Mouse (Mus musculus) limb, embryonic 15.5 days (tissue): ENCODE data around the gene Pigm. TPM values are rescaled to one million over a fixed set of nuclear protein-coding genes. Genes with fewer than 3 reads are reported as not detected.

Source experiments
- ATAC-seq: fragments of 200-750 bp; cut with Nextera tagmentation; 2 replicates; pipeline ENCODE4 v1.8.0; 2017; ENCODE audit warnings: low read depth, moderate TSS enrichment; ENCODE audit not compliant: insufficient number of reproducible peaks, low FRiP score, low TSS enrichment
- H3K27ac ChIP-seq: fragments of 300-500 bp; sonication (generic); 2 replicates; pipeline ENCODE4 v1.5.1; 2015; ENCODE audit warnings: moderate library complexity, mild to moderate bottlenecking, inconsistent platforms
- H3K27me3 ChIP-seq: fragments of 300-500 bp; sonication (generic); 2 replicates; pipeline ENCODE4 v1.6.1; 2015; ENCODE audit warnings: inconsistent platforms
- H3K36me3 ChIP-seq: fragments of 300-500 bp; sonication (generic); 2 replicates; pipeline ENCODE4 v1.6.1; 2015; ENCODE audit warnings: inconsistent platforms
- H3K4me1 ChIP-seq: fragments of 300-500 bp; sonication (generic); 2 replicates; pipeline ENCODE4 v1.6.1; 2015; ENCODE audit warnings: inconsistent platforms
- H3K4me2 ChIP-seq: fragments of 300-500 bp; sonication (generic); 2 replicates; pipeline ENCODE4 v1.6.1; 2015; ENCODE audit warnings: mild to moderate bottlenecking, inconsistent platforms
- H3K4me3 ChIP-seq: fragments of 300-500 bp; sonication (generic); 2 replicates; pipeline ENCODE4 v1.5.1; 2015; ENCODE audit warnings: mild to moderate bottlenecking, inconsistent platforms
- H3K9ac ChIP-seq: fragments of 300-500 bp; sonication (generic); 2 replicates; pipeline ENCODE4 v1.6.1; 2015; ENCODE audit warnings: inconsistent platforms
- H3K9me3 ChIP-seq: fragments of 300-500 bp; sonication (generic); 2 replicates; pipeline ENCODE4 v1.6.1; 2016; ENCODE audit warnings: inconsistent platforms
- WGBS: fragments of 180-500 bp; shearing (Covaris S2); methylation state at CpG from one replicate; pipeline ENCODE4 v1.1.7; 2015; 5-methylcytosine and 5-hydroxymethylcytosine counted together
- polyA plus RNA-seq: library from polyadenylated mRNA; unstranded; fragments of >200 nt; fragmentation: Nextera tagmentation; extraction: Ambion mirVana; gene quantifications from 2 replicates; pipeline ENCODE4 v1.2.1, GENCODE M21; 2015

Gene Pigm
- 4.9 and 5.2 TPM in 2 replicates for polyA plus RNA-seq

DNA sequence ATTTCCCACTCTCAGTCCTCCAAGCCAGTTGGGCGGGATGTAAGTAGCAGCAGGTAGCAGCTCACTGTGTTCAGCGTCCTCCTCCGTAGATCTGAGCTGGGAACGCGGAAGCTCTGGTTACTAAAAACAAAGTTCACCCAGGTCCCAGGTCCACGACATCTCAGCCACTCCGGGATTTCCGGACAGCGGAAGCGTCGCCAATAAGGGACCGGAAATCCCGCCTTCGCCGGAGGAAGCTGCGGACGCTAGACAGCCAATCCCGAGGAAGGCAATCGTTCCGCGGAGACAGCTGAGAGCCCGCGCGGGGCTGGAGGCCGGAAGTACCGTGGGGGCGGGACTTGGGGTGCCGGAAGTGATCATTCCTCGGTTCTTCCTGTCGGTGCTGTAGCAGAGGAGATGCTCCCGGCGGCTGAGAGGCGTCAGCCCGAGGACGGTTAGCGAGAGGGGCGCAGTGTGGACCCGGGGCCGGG is at the start of gene Pigm:
Gene Pigm, plus strand, starts transcription at position 349 of the 470 bp plus-strand sequence.
- Histone ChIP-seq H3K4me2 (peak within 1 kb of the TSS; percentile 96), H3K27me3 (no peaks in the 10 kb centered on the region), H3K4me1 (peaks cover 23% of the 10 kb centered on the region), H3K9ac (peak within 1 kb of the TSS; percentile 81), H3K9me3 (no peaks in the 10 kb centered on the region), H3K27ac (peak within 1 kb of the TSS; percentile 82), H3K4me3 (peak within 1 kb of the TSS; percentile 99), H3K36me3 (peaks cover 17% of the 10 kb centered on the region)
- under 1% methylated on average over 38 of the region's 39 CpGs for WGBS
- peak; percentile 98 for ATAC-seq

DNA sequence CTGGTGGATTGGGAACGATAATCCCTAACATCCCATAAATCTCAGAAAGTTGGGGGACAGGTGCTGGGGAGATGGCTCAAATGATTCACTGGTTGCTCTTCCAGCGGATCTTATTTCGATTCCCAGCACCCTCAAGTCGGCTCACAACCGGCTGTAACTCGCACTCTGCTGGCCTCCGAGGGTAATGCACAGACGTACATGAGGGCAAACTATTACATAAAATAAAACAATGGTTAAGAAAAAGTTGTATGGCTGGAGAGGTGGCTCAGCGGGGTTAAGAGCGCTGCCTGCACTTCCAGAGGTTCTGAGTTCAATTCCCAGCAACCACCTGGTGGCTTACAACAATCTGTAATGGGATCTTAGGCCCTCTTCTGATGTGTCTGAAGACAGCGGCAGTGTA is 49.7 kb upstream of the Pigm start:
- H3K9me3 ChIP-seq: no peaks in the 10 kb centered on the region
- no peaks in the 10 kb centered on the region for H3K36me3 ChIP-seq
- no peak overlapping the region for H3K9ac ChIP-seq
- peak overlapping the region; percentile 45 for H3K4me3 ChIP-seq
- H3K4me1 ChIP-seq: peaks cover 12% of the 10 kb centered on the region
- ATAC-seq: no peak
- no peak overlapping the region for H3K27ac ChIP-seq
- peaks cover 68% of the 10 kb centered on the region for H3K27me3 ChIP-seq
- peak overlapping the region; percentile 89 for H3K4me2 ChIP-seq
- 56% methylated on average over 11 of the region's 11 CpGs for WGBS

DNA sequence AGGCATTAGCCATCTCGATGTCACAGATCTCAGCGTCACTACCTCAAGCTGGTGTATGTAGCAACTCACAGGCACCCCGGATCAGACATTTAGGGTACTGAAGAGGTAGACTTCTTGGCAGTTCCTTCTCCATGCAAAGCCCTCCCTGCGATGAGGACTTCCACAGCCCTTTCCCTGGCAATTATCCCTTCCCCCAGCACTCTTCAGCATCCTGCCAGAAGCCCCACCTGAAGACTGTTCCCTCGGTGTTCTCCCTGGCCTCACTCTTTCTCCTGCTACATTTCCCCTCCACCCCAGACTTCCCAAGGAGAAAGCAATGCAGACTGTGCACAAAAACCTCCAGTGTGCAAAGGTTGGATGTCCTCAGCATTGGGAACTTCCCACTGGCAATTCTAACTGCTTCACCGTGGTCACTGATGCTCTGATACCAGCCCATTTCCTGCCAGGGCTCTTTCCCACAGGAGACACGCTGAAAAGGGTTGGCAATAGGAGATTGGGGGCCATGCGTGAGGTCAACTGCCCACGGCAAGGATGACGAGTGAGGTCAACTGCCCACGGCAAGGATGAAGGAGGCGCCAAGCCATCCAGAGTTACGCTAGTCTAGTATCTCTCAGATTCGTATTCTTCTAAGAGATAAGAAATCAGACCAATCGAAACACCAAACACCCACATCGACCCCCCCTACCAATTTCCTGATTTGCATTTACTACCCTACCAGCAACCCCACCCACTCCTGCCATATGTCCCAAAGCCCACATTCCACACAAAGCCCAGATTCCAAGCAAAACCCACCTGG is 48.9 kb upstream of the Pigm start:
- H3K9ac ChIP-seq: no peak overlapping the region
- H3K4me2 ChIP-seq: no peak overlapping the region
- no peak overlapping the region for H3K4me3 ChIP-seq
- peaks cover 12% of the 10 kb centered on the region for H3K4me1 ChIP-seq
- no peaks in the 10 kb centered on the region for H3K9me3 ChIP-seq
- WGBS: 81% methylated on average over 16 of the region's 16 CpGs
- H3K27me3 ChIP-seq: peaks cover 68% of the 10 kb centered on the region
- no peak overlapping the region for H3K27ac ChIP-seq
- no peak for ATAC-seq
- no peaks in the 10 kb centered on the region for H3K36me3 ChIP-seq

DNA sequence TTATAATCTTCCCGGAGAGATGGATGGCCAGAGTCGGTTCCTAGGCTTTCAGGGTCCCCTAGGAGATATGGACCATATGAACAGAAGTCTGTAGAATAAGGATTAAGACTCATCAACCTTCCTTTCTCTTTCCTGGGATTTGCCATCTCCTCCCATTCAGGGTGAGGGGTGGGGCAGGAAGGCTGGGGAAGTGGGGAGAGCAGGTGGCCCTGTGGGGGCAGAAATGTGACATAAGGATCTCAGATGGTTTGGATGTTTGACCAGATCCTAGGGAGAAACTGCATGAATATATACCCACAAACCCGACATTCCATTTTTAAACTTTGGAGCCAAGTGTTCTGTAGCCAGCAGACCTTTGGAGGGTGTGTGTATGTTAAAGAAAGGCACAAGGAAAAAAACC is 48.3 kb upstream of the Pigm start:
- Histone ChIP-seq H3K4me1 (peaks cover 12% of the 10 kb centered on the region), H3K4me3 (no peak overlapping the region), H3K4me2 (no peak overlapping the region), H3K36me3 (no peaks in the 10 kb centered on the region), H3K27me3 (peaks cover 68% of the 10 kb centered on the region), H3K27ac (no peak overlapping the region), H3K9me3 (no peaks in the 10 kb centered on the region), H3K9ac (no peak overlapping the region)
- WGBS: 63% methylated on average over 3 of the region's 3 CpGs
- no peak for ATAC-seq

DNA sequence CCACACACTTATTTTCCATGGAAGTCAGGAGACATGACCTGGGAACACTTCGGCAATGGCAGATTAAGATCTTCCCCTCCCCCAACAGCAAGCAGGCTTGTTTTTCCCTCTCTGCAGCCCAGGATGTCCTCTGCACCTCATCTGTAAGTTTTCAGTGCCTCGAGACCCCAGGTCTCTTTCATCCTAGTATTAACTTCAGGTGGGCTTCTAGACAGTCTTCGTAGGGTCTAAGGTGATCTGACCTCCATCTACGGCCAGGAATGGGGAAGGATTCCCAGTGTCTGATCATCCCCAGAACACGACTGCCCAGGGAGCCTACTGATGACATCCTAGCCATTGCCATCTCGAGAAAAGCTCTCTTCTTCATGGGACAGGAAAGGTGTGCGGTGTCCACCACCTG is 47.9 kb upstream of the Pigm start:
- no peak overlapping the region for H3K4me3 ChIP-seq
- H3K4me1 ChIP-seq: peaks cover 12% of the 10 kb centered on the region
- no peak for ATAC-seq
- H3K9ac ChIP-seq: no peak overlapping the region
- no peaks in the 10 kb centered on the region for H3K9me3 ChIP-seq
- no peaks in the 10 kb centered on the region for H3K36me3 ChIP-seq
- peaks cover 68% of the 10 kb centered on the region for H3K27me3 ChIP-seq
- 77% methylated on average over 7 of the region's 7 CpGs for whole genome bisulfite sequencing
- H3K4me2 ChIP-seq: no peak overlapping the region
- no peak overlapping the region for H3K27ac ChIP-seq

DNA sequence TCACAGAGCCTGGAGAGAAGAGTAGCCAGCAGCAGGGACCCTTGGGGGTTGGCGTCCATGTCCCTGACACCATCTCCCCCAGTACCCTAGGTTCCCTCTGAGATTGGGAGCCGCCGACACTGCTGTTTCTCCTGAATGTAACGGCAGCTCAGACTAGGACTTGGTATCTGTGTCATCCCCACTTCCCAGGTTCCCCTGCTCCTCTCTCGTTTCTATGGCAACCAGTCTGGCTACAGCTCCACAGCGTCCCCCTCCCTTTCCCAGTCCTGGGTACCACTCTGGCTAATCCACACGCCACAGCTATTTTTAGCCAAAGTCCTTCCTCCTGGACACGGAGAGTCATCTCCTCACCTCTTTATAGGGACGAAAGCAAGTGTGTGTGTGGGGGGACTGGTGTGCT is 47.2 kb upstream of the Pigm start, which contains the start of gene Kcnj9:
Gene Kcnj9, minus strand, starts transcription at position 188 of the 400 bp plus-strand sequence.
- Histone ChIP-seq H3K4me2 (no peak within 1 kb of the TSS), H3K9me3 (no peaks in the 10 kb centered on the region), H3K4me1 (peaks cover 12% of the 10 kb centered on the region), H3K27me3 (peaks cover 74% of the 10 kb centered on the region), H3K36me3 (no peaks in the 10 kb centered on the region), H3K9ac (no peak within 1 kb of the TSS), H3K27ac (no peak within 1 kb of the TSS), H3K4me3 (no peak within 1 kb of the TSS)
- 37% methylated on average over 9 of the region's 9 CpGs for WGBS
- no peak for ATAC-seq

DNA sequence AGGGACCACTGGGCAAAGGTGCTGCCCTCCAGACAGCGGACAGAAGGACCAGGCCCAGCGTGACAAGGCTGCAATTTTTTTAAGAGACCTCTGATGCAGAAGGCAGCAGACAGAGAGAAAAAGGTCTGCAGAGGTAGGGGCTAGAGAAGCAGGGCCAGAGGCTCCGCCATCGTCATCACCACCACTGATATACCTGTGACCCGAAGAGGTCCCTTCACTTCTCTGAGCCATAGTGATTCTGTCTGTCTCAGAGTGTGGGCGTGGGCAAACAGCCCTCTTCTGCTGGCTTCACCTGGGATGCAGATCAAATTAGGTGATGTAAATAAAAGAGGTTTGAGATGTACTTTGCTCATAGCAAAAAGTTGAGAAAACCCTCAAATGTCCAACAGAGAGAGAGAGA is 46.7 kb upstream of the Pigm start:
- Histone ChIP-seq H3K9ac (no peak overlapping the region), H3K27me3 (peaks cover 74% of the 10 kb centered on the region)

DNA sequence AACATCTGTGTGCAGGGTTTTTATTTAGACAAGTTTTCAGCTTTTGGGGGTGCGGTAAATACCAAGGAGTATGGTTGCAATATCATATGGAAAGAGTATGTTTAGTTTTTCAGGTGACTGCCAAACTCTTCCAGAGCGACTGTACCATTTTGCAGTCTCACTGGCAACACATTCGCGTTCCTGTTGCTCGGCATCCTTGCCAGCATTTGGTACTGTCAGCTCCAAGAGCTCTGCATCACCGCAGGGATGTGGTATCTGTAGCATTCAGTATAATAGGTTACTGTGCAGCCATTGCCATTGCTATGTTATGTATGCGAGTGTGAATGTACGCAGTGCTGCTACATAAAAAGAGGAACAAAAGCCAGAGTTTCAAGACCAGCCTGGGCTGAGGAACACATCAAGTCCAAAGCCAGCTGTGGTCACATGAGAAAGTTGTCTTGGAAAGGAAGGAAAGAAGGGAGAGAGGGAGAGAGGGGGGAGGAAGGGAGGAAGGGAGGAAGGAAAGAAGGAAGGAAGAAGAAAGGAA is 44.9 kb upstream of the Pigm start:
- Histone ChIP-seq H3K9me3 (no peaks in the 10 kb centered on the region), H3K4me2 (no peak overlapping the region), H3K4me3 (no peak overlapping the region), H3K4me1 (peaks cover 2% of the 10 kb centered on the region), H3K9ac (no peak overlapping the region), H3K36me3 (no peaks in the 10 kb centered on the region), H3K27me3 (peaks cover 57% of the 10 kb centered on the region), H3K27ac (no peak overlapping the region)
- 76% methylated on average over 8 of the region's 8 CpGs for WGBS
- ATAC-seq: no peak

More for the DNA sequence above, 46.7 kb upstream of the Pigm start:
- no peak overlapping the region for H3K4me3 ChIP-seq
- no peaks in the 10 kb centered on the region for H3K36me3 ChIP-seq
- ATAC-seq: no peak
- WGBS: 75% methylated on average over 6 of the region's 6 CpGs
- H3K9me3 ChIP-seq: no peaks in the 10 kb centered on the region
- peaks cover 12% of the 10 kb centered on the region for H3K4me1 ChIP-seq
- no peak overlapping the region for H3K4me2 ChIP-seq
- no peak overlapping the region for H3K27ac ChIP-seq

DNA sequence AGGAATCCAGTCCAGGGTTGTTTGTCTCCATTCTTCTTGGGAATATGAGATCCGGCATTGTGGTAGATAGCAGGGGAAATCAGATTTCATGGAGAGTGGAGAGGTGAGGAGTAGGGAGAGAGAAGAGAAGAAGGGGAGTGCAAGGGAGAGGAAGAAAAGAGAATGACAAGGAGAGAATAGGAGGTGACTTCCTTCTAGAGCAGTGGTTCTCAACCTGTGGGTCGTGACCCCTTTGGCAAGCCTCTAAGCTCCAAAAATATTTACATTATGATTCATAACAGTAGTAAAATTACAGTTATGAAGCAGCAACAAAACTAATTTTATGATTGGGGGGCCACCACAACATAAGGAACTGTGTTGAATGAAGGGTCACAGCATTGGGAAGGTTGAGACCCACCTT is 43.4 kb upstream of the Pigm start:
- H3K36me3 ChIP-seq: no peaks in the 10 kb centered on the region
- H3K4me3 ChIP-seq: no peak overlapping the region
- no peak overlapping the region for H3K9ac ChIP-seq
- WGBS: 75% methylated on average over 2 of the region's 2 CpGs
- H3K27ac ChIP-seq: no peak overlapping the region
- H3K4me2 ChIP-seq: no peak overlapping the region
- ATAC-seq: no peak
- no peaks in the 10 kb centered on the region for H3K4me1 ChIP-seq
- H3K27me3 ChIP-seq: peaks cover 46% of the 10 kb centered on the region
- no peaks in the 10 kb centered on the region for H3K9me3 ChIP-seq

DNA sequence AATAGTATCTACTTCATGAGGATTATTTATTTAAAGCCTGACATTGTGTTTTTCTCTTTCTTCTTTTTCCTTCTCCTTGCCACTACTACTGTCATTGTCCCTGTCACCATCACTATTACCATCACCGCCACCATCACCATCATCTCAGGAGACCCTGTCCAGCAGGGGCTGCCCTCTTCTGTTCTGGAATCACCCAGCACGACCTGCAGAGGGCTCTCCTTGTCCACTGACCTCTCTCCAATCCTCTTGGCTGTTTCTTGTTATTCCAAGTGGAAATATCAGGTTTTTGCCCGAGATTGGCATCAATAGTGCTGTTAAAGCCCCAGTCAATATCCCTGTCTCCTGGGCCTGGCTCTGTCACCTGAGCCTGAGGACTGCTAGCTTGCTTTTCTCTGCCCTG is 42.8 kb upstream of the Pigm start:
- Histone ChIP-seq H3K27ac (no peak overlapping the region), H3K9me3 (no peaks in the 10 kb centered on the region), H3K4me3 (no peak overlapping the region), H3K9ac (no peak overlapping the region), H3K27me3 (peaks cover 45% of the 10 kb centered on the region), H3K4me1 (no peaks in the 10 kb centered on the region), H3K36me3 (no peaks in the 10 kb centered on the region), H3K4me2 (no peak overlapping the region)
- 25% methylated on average over 3 of the region's 3 CpGs for WGBS
- ATAC-seq: no peak

DNA sequence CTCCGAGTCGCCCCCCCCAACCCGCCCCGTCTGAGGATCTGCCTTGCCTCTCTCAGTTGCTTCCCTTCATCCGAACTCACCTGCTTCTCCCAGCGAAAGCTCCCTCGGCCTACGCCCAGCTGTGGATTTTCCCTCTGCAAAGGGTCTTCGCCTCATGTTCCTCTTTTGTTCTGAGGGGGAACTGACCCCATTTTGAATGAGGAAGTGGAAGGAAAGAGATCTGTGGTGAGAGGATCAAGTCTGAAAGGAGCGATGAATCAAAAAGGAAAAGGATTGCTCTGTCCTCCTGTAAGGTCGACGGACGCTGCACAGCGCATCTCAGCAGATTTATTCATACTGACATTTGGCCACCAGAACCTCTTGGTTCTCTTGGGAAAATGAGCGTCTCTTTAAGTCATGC is 40.5 kb upstream of the Pigm start:
- WGBS: 76% methylated on average over 15 of the region's 15 CpGs
- Histone ChIP-seq H3K4me2 (no peak overlapping the region), H3K27me3 (peaks cover 36% of the 10 kb centered on the region), H3K4me1 (peaks cover 4% of the 10 kb centered on the region), H3K36me3 (no peaks in the 10 kb centered on the region), H3K4me3 (no peak overlapping the region), H3K9me3 (no peaks in the 10 kb centered on the region), H3K9ac (no peak overlapping the region), H3K27ac (no peak overlapping the region)
- ATAC-seq: no peak

DNA sequence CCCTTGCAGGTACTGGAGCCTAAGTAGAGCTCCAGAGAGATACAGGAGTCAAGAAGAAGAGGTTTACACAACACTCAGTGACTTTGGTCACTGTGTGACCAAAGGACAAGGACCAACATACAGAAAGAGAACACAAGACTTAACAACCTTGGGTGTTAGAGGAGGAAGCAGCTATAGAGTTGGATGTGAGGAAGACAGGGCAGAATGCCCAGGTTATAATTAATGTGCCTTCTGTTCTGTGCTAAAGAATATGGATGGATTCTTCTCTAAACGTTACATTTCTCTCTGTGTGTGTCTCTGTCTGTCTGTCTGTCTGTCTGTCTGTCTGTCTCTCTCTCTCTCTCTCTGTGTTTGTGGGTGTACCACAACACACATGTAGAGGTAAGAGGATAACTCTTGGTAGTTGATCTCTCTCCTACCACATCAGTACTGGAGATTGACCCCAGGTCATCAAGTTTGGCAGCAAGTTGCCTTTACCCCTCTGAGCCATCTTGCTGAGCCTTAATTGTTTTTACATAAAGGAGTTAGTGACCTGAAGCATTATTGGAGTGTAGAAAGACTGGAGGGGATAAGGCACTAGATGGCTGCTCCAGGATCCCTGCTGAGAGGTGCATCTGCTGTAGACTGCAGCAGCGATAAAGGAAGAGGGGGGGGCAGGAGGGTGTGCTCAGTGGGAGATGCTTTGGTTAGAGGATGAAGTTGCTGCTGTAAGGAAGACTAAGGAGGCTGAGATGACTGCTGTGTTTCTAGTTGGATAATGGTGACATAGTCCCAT is 38.7 kb upstream of the Pigm start:
- WGBS: 36% methylated on average over 2 of the region's 2 CpGs

More for the DNA sequence above, 38.7 kb upstream of the Pigm start:
- no peak overlapping the region for H3K9ac ChIP-seq
- H3K4me1 ChIP-seq: peaks cover 10% of the 10 kb centered on the region
- H3K4me2 ChIP-seq: no peak overlapping the region
- H3K4me3 ChIP-seq: no peak overlapping the region
- no peaks in the 10 kb centered on the region for H3K36me3 ChIP-seq
- H3K27me3 ChIP-seq: peaks cover 46% of the 10 kb centered on the region
- no peak overlapping the region for H3K27ac ChIP-seq
- H3K9me3 ChIP-seq: no peaks in the 10 kb centered on the region
- ATAC-seq: no peak
